Comparison of ENCODE assay signal across 11 mouse cellular contexts in the genomic region with DNA sequence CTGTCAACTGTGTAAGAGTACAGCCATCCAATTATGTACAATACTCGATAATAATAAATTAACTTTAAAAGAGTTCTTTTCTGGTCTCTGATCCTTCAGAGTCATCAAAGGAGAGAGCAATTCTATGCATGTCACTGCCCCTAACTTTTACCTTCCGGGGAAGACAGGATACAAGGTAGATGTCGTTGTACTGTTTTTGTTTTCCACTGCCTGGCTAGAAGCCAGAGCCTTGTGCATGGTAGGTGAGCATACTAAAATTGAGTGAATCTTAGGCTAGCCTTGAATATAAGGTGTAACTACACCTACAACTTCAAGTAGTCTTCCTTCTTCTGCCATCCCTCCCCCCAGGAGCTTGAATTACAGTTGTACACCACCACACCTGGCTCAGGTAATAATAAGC. TPM values are rescaled to one million over a fixed set of nuclear protein-coding genes. Genes with fewer than 3 reads are reported as not detected.
A peak's percentile ranks its signal among the peaks of the same experiment; 100 is the strongest.
DNase-seq lines count a peak whose midpoint lies in the region; ATAC-seq and TF ChIP-seq lines count a peak whose summit lies in the region.
"Had no signal": no experiment of that assay in that cellular context is flagged by ENCODE, and none has a peak within 500 bp of the region (broad histone marks: within the 10 kb centered on the region; RNA-seq: fewer than 3 reads in every experiment).

No protein-coding gene starts in this region.

- H3K9me3 ChIP-seq in hindbrain, embryonic 10.5 days, result no peaks in the 10 kb centered on the region
- no peaks in the 10 kb centered on the region for H3K9me3 ChIP-seq in hindbrain, embryonic 11.5 days (ENCODE audit: control insufficient read depth, low read length)
- no peaks in the 10 kb centered on the region for H3K9me3 ChIP-seq in midbrain, embryonic 12.5 days
- no peaks in the 10 kb centered on the region for H3K9me3 ChIP-seq in midbrain, embryonic 14.5 days (ENCODE audit: control insufficient read depth, low read length)
- H3K9me3 ChIP-seq in forebrain, embryonic 14.5 days (replicated peaks; ENCODE audit: control insufficient read depth, low read length), result no peaks in the 10 kb centered on the region
- H3K9me3 ChIP-seq in stomach, embryonic 14.5 days (ENCODE audit: control insufficient read depth, low read depth, low read length), result no peaks in the 10 kb centered on the region
- H3K9me3 ChIP-seq: limb, embryonic 15.5 days; neural tube, embryonic 13.5 days had no signal

- H3K36me3 ChIP-seq in hindbrain, embryonic 10.5 days, result peaks cover 10% of the 10 kb centered on the region
- no peaks in the 10 kb centered on the region for H3K36me3 ChIP-seq in hindbrain, embryonic 11.5 days (ENCODE audit: control insufficient read depth, insufficient read depth, low read length)
- H3K36me3 ChIP-seq in midbrain, embryonic 12.5 days, result no peaks in the 10 kb centered on the region
- no peaks in the 10 kb centered on the region for H3K36me3 ChIP-seq in midbrain, embryonic 14.5 days (ENCODE audit: control insufficient read depth, insufficient read depth, low read length)
- no peaks in the 10 kb centered on the region for H3K36me3 ChIP-seq in forebrain, embryonic 14.5 days (ENCODE audit: control insufficient read depth, insufficient read depth, low read length)
- no peaks in the 10 kb centered on the region for H3K36me3 ChIP-seq in stomach, embryonic 14.5 days (ENCODE audit: control insufficient read depth, insufficient read depth, low read length)
- H3K36me3 ChIP-seq: limb, embryonic 15.5 days; neural tube, embryonic 13.5 days had no signal

- H3K9ac ChIP-seq in hindbrain, embryonic 11.5 days (ENCODE audit: low read depth, low read length), result no peak overlapping the region
- H3K9ac ChIP-seq in midbrain, embryonic 12.5 days (replicated peaks), result no peak overlapping the region; the same call in 1 of the 2 replicates
- H3K9ac ChIP-seq in midbrain, embryonic 14.5 days (replicated peaks; ENCODE audit: low read length), result no peak overlapping the region
- no peak overlapping the region for H3K9ac ChIP-seq in forebrain, embryonic 14.5 days (ENCODE audit: low read length)
- no peak overlapping the region for H3K9ac ChIP-seq in stomach, embryonic 14.5 days (replicated peaks; ENCODE audit: low read depth, low read length)
- H3K9ac ChIP-seq: limb, embryonic 15.5 days; neural tube, embryonic 13.5 days had no signal

- peak overlapping the region; percentile 72; the same call in 1 of the 2 replicates for H3K4me3 ChIP-seq in hindbrain, embryonic 10.5 days
- H3K4me3 ChIP-seq in hindbrain, embryonic 11.5 days (ENCODE audit: low read depth, low read length), result no peak overlapping the region
- H3K4me3 ChIP-seq in midbrain, embryonic 12.5 days, result no peak overlapping the region; the same call in 1 of the 2 replicates
- no peak overlapping the region for H3K4me3 ChIP-seq in midbrain, embryonic 14.5 days (replicated peaks; ENCODE audit: low read depth, low read length)
- H3K4me3 ChIP-seq in forebrain, embryonic 14.5 days (ENCODE audit: low read depth, low read length), result peak overlapping the region; percentile 53; the same call in 1 of the 2 replicates
- H3K4me3 ChIP-seq in stomach, embryonic 14.5 days (ENCODE audit: low read depth, low read length), result no peak overlapping the region
- H3K4me3 ChIP-seq in layer of hippocampus, adult 2 months, result no peak overlapping the region

- DNase-seq in hindbrain, embryonic 10.5 days (ENCODE audit: low spot score), result no peak
- no peak for DNase-seq in hindbrain, embryonic 11.5 days (ENCODE audit: low spot score)
- DNase-seq in midbrain, embryonic 14.5 days, result no peak
- DNase-seq in forebrain, embryonic 14.5 days (ENCODE audit: low spot score), result no peak
- DNase-seq in layer of hippocampus, adult 2 months (ENCODE audit: low spot score in 2 of 2), result no peak
- no peak for DNase-seq in adipocyte (ENCODE audit: low spot score)
- DNase-seq: right cerebral cortex, postnatal 25 days had no signal

- no peak for ATAC-seq in hindbrain, embryonic 11.5 days (ENCODE audit: low FRiP score)
- no peak for ATAC-seq in midbrain, embryonic 12.5 days (ENCODE audit: low FRiP score, low read depth)
- ATAC-seq in midbrain, embryonic 14.5 days (ENCODE audit: low FRiP score, low TSS enrichment), result no peak
- ATAC-seq in forebrain, embryonic 14.5 days, result no peak
- ATAC-seq in stomach, embryonic 14.5 days (ENCODE audit: insufficient number of reproducible peaks, insufficient read depth, low FRiP score, low read depth), result no peak

- WGBS in hindbrain, embryonic 10.5 days, result 92% methylated on average over 3 of the region's 3 CpGs
- 87% methylated on average over 3 of the region's 3 CpGs for WGBS in hindbrain, embryonic 11.5 days
- 88% methylated on average over 3 of the region's 3 CpGs for WGBS in midbrain, embryonic 12.5 days
- 85% methylated on average over 3 of the region's 3 CpGs for WGBS in midbrain, embryonic 14.5 days
- 63% methylated on average over 3 of the region's 3 CpGs for WGBS in forebrain, embryonic 14.5 days
- WGBS in stomach, embryonic 14.5 days, result 84% methylated on average over 3 of the region's 3 CpGs

- no peak overlapping the region for H3K4me2 ChIP-seq in hindbrain, embryonic 11.5 days (replicated peaks; ENCODE audit: low read depth, low read length)
- peak overlapping the region; percentile 89 for H3K4me2 ChIP-seq in midbrain, embryonic 12.5 days (replicated peaks)
- H3K4me2 ChIP-seq in midbrain, embryonic 14.5 days (ENCODE audit: low read length), result no peak overlapping the region; the same call in 1 of the 2 replicates
- H3K4me2 ChIP-seq in forebrain, embryonic 14.5 days (ENCODE audit: low read length), result peak overlapping the region; percentile 90
- peak overlapping the region; percentile 94; the same call in 1 of the 2 replicates for H3K4me2 ChIP-seq in stomach, embryonic 14.5 days (replicated peaks; ENCODE audit: low read depth, low read length)

- TF ChIP-seq CTCF in layer of hippocampus, adult 2 months (conservative IDR thresholded peaks at IDR 0.05), result no peak

- H3K27me3 ChIP-seq in hindbrain, embryonic 10.5 days (ENCODE audit: insufficient read depth, poor library complexity, severe bottlenecking), result no peaks in the 10 kb centered on the region
- H3K27me3 ChIP-seq in hindbrain, embryonic 11.5 days (ENCODE audit: control insufficient read depth, insufficient read depth, low read length), result no peaks in the 10 kb centered on the region
- no peaks in the 10 kb centered on the region for H3K27me3 ChIP-seq in midbrain, embryonic 12.5 days
- H3K27me3 ChIP-seq in midbrain, embryonic 14.5 days (ENCODE audit: control insufficient read depth, insufficient read depth, low read length), result no peaks in the 10 kb centered on the region
- no peaks in the 10 kb centered on the region for H3K27me3 ChIP-seq in forebrain, embryonic 14.5 days (replicated peaks; ENCODE audit: control insufficient read depth, insufficient read depth, low read length)
- H3K27me3 ChIP-seq in stomach, embryonic 14.5 days (ENCODE audit: control insufficient read depth, insufficient read depth, low read length), result no peaks in the 10 kb centered on the region
- H3K27me3 ChIP-seq: limb, embryonic 15.5 days; neural tube, embryonic 13.5 days had no signal

- H3K4me1 ChIP-seq in hindbrain, embryonic 10.5 days (replicated peaks), result peaks cover 50% of the 10 kb centered on the region
- peaks cover 5% of the 10 kb centered on the region; the same call in 1 of the 2 replicates for H3K4me1 ChIP-seq in hindbrain, embryonic 11.5 days (replicated peaks; ENCODE audit: control insufficient read depth, insufficient read depth, low read length)
- H3K4me1 ChIP-seq in midbrain, embryonic 12.5 days, result peaks cover 40% of the 10 kb centered on the region
- H3K4me1 ChIP-seq in midbrain, embryonic 14.5 days (ENCODE audit: control insufficient read depth, insufficient read depth, low read length), result peaks cover 7% of the 10 kb centered on the region; the same call in 1 of the 2 replicates
- H3K4me1 ChIP-seq in forebrain, embryonic 14.5 days (ENCODE audit: control insufficient read depth, insufficient read depth, low read length), result peaks cover 13% of the 10 kb centered on the region
- H3K4me1 ChIP-seq in stomach, embryonic 14.5 days (ENCODE audit: control insufficient read depth, insufficient read depth, low read length), result peaks cover 14% of the 10 kb centered on the region; the same call in 1 of the 2 replicates

- H3K27ac ChIP-seq in hindbrain, embryonic 10.5 days, result no peak overlapping the region
- H3K27ac ChIP-seq in hindbrain, embryonic 11.5 days (ENCODE audit: low read depth, low read length), result no peak overlapping the region
- no peak overlapping the region for H3K27ac ChIP-seq in midbrain, embryonic 12.5 days (replicated peaks)
- no peak overlapping the region for H3K27ac ChIP-seq in midbrain, embryonic 14.5 days (replicated peaks; ENCODE audit: low read depth, low read length)
- H3K27ac ChIP-seq in forebrain, embryonic 14.5 days (ENCODE audit: low read depth, low read length), result no peak overlapping the region
- H3K27ac ChIP-seq in stomach, embryonic 14.5 days (ENCODE audit: low read length), result no peak overlapping the region
- H3K27ac ChIP-seq in layer of hippocampus, adult 2 months, result no peak overlapping the region
- H3K27ac ChIP-seq: limb, embryonic 15.5 days; neural tube, embryonic 13.5 days had no signal

RNA-seq across cellular contexts. Expression of a gene that starts 10.9 kb away (rescaled TPM):
- 17.2 and 17.7 TPM in 2 replicates for polyA plus RNA-seq in hindbrain, embryonic 10.5 days (2016; fragmentation: Nextera tagmentation; extraction: Ambion mirVana)
- 23.9 and 24.1 TPM in 2 replicates for polyA plus RNA-seq in hindbrain, embryonic 11.5 days (2014; fragmentation: Nextera tagmentation; extraction: Ambion mirVana)
- 28.3 and 30.0 TPM in 2 replicates for polyA plus RNA-seq in midbrain, embryonic 12.5 days (2016; fragmentation: Nextera tagmentation; extraction: Ambion mirVana)
- polyA plus RNA-seq in midbrain, embryonic 14.5 days (2014; fragmentation: Nextera tagmentation; extraction: Ambion mirVana), result 29.9 TPM in 2 replicates
- polyA plus RNA-seq in forebrain, embryonic 14.5 days (2014; fragmentation: Nextera tagmentation; extraction: Ambion mirVana), result 58.8 and 63.3 TPM in 2 replicates
- polyA plus RNA-seq in stomach, embryonic 14.5 days (2014; fragmentation: Nextera tagmentation; extraction: Ambion mirVana), result 18.3 and 19.9 TPM in 2 replicates
- total RNA-seq in layer of hippocampus, adult 2 months (2021), result 10 to 100 TPM; 47.2 to 48.0 TPM

RNA-seq across cellular contexts. Expression of a gene that starts 32.8 kb away (rescaled TPM):
- polyA plus RNA-seq in hindbrain, embryonic 10.5 days (2016; fragmentation: Nextera tagmentation; extraction: Ambion mirVana), result 24.7 and 29.9 TPM in 2 replicates
- 27.7 and 29.4 TPM in 2 replicates for polyA plus RNA-seq in hindbrain, embryonic 11.5 days (2014; fragmentation: Nextera tagmentation; extraction: Ambion mirVana)
- 42.4 and 42.7 TPM in 2 replicates for polyA plus RNA-seq in midbrain, embryonic 12.5 days (2016; fragmentation: Nextera tagmentation; extraction: Ambion mirVana)
- polyA plus RNA-seq in midbrain, embryonic 14.5 days (2014; fragmentation: Nextera tagmentation; extraction: Ambion mirVana), result 43.0 and 46.7 TPM in 2 replicates
- polyA plus RNA-seq in forebrain, embryonic 14.5 days (2014; fragmentation: Nextera tagmentation; extraction: Ambion mirVana), result 42.4 and 46.2 TPM in 2 replicates
- polyA plus RNA-seq in stomach, embryonic 14.5 days (2014; fragmentation: Nextera tagmentation; extraction: Ambion mirVana), result 11.2 and 12.3 TPM in 2 replicates
- 10 to 100 TPM; 22.0 to 27.4 TPM for total RNA-seq in layer of hippocampus, adult 2 months (2021)

RNA-seq across cellular contexts. Expression of a gene that starts 50.4 kb away (rescaled TPM):
- polyA plus RNA-seq in hindbrain, embryonic 10.5 days (2016; fragmentation: Nextera tagmentation; extraction: Ambion mirVana), result 2.7 and 2.9 TPM in 2 replicates
- polyA plus RNA-seq in hindbrain, embryonic 11.5 days (2014; fragmentation: Nextera tagmentation; extraction: Ambion mirVana), result 3.0 and 3.7 TPM in 2 replicates
- polyA plus RNA-seq in midbrain, embryonic 12.5 days (2016; fragmentation: Nextera tagmentation; extraction: Ambion mirVana), result 3.6 and 3.9 TPM in 2 replicates
- polyA plus RNA-seq in midbrain, embryonic 14.5 days (2014; fragmentation: Nextera tagmentation; extraction: Ambion mirVana), result 3.9 and 4.3 TPM in 2 replicates
- polyA plus RNA-seq in forebrain, embryonic 14.5 days (2014; fragmentation: Nextera tagmentation; extraction: Ambion mirVana), result 3.5 and 4.8 TPM in 2 replicates
- polyA plus RNA-seq in stomach, embryonic 14.5 days (2014; fragmentation: Nextera tagmentation; extraction: Ambion mirVana), result 3.5 and 4.0 TPM in 2 replicates
- 1 to 10 TPM; 1.9 to 2.5 TPM for total RNA-seq in layer of hippocampus, adult 2 months (2021)

Comparison
In these comparisons a context has a peak if more than half of its experiments do, and no peak if none do; other contexts are left out.
1. H3K4me3 ChIP-seq: peak in hindbrain, embryonic 10.5 days (single experiment) and forebrain, embryonic 14.5 days (single experiment); none in hindbrain, embryonic 11.5 days (single experiment), midbrain, embryonic 12.5 days (single experiment), midbrain, embryonic 14.5 days (single experiment), stomach, embryonic 14.5 days (single experiment) and layer of hippocampus, adult 2 months (single experiment).
2. H3K4me2 ChIP-seq: peak in midbrain, embryonic 12.5 days (single experiment), forebrain, embryonic 14.5 days (single experiment) and stomach, embryonic 14.5 days (single experiment); none in hindbrain, embryonic 11.5 days (single experiment) and midbrain, embryonic 14.5 days (single experiment).